Mouse (Mus musculus) right cerebral cortex, postnatal 14 days (tissue): ENCODE results near the gene Pxdn.

ENCODE experiments used
- DNase-seq: peaks from one replicate; pipeline ENCODE4 v3.0.0; 2022

Gene Pxdn

DNA sequence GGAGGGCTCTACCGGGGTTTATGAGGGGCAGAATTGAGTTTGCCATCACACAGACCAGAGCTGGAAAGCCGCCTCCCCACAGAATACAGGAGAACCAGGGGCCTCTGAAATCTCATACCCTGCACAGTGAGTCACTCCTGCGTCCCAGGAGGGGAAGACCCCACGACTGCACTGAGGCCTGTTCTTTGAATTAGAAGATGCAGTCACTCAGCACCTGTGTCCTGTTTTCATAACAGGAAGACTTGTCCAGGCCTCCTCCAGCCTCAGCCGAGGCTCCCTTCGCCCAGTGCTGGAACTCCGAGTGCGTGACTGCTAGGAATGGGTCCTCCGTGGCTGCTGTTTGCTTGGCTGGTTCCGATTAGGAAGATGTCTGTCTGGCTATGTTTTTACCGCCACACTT lies 16.6 kb downstream of the Pxdn start:
- no peak for DNase-seq

DNA sequence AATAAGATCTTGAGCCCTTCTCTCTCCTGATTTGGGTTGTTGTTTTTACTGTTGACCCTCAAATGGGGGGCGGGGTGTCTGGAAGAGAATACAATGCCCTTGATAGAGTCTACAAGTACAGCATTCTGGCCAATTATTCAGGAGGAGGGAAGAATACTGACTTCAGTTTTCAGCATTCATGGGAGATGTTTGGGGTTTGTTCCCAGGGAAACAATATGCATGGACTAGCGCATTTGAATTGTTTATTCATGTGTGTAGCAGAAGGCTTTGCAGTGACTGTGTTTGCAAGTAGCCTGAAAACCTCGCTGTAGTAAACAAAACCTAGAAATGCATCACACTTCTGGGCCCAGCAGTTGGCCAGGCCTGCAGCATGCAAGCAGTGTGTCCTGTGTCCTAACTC lies 17.1 kb downstream of the Pxdn start:
- no peak for DNase-seq

DNA sequence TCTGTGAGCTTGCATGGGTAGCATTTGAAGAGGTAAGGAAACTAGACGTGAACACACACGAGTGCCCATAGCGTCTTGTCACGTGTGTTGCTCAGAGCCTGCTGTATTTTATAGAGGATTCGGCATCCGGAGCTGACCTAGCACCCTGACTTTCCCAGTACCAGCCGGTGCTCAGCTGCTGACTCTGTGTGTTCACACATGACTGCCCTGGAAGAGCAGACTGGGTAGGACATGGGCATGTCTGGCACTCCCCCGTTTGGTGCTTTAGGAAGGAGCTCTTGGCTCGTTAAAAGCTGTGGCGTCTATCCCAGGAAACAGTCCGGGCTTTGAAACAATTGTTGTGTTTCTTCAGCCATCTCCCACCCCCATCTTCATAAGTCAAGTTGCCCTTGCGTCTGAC lies 19.6 kb downstream of the Pxdn start:
- DNase-seq: no peak

DNA sequence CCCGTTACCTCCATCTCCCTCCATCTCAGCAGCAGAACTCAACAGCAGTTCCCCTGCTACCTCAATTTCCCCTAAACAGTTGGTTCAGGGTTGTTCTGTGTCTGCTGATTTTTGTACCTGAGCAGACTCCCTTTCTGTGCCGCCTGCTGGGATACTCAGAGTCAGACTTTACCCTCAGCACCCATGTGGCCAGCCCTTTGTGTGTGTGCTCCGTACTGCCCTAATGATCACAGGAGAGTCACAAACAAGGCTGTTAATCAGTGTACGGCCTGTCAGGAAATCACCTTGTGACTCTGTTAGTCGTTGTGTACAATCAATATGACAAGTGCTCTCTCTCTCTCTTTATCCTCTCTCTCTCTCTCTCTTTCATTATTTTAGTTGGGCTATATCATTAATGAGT lies 21.2 kb downstream of the Pxdn start:
- DNase-seq: no peak

DNA sequence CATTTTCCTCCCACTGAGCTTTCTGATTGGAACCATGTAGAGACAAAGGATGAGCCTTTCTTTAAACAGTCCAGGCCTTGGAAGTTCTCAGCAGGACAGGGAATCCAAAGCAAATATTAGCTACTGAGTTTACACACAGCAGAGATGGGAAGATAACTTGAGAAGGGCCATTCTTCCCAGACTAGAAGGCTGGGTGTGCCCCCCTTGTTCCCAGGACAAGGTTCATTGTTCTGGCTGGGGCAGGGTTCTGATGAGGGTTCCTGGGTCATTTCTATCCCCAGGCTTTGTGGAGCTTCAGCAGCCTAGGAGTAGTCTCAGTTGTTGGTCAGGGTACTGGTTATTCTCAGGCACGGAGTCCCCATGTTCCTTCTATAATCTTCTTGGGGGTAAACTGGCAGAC lies 23.6 kb downstream of the Pxdn start:
- no peak for DNase-seq

DNA sequence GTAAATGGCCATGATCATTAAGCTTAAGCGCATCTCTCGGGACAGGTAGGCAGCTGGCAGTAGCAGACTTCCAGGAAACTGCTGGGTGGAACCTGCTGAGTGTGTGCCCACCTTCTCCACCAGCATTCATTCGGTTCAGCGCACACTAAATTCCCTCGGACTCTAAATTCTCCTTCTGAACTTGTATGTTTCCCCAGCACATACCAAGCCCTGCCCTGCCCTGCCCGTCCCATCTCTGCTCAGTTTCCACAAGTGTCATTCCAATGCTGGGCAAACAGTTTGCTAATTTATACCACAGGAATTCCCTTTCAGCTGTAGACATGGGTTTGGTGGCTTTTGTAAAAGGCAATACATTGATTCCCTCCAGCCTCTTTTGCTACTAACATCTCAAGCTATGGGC lies 27.6 kb downstream of the Pxdn start:
- no peak for DNase-seq

DNA sequence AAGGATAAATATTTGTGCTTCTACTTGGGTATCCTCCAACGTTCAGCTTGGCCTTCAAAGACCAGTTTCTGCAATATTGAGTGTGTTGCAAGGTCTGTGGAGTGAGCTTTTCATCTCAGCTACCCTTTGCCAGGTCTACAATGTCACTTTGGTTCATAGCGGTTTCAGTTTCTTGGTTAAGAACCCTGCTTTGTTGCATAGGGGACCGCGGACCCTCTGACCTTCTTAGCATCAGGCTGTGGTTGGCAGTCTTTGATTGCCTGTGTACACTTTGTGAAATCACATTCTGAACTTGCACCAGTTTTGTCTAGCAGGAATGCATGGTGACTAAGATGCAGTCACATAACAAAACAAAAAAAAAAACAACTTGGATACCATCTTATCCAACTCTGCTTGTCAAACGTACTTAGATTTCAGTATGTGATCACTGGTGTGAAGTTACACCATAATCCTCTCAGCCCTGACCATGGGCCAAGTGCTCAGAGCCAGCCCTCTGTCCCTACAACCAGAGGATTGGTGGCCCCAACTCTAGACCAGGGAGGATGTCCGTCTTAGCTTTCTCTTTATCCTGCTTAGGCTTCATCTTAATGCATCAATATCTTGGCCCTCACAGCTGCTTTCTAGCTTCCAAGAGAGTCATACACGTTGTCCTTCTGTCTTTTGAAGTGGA lies 34.5 kb downstream of the Pxdn start:
- no peak for DNase-seq

DNA sequence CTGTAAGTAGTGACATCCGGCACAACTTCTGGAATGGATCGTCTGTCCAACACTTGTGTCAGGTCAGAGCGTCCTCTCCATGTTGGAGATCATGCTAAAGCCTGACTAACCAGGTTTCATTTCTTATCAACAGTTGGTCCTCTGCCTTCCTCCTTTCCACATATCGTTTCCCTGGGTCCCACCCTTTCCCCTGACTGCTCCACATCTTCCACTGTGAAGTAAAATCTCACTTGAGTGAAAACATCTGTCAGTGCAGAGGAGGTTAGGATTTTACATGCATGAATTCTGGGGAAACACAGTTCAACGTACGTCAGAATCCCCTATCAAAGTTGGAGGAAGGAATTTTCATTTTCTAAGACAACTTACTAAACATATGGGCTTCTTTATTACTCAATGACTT lies 35.1 kb downstream of the Pxdn start:
- no peak for DNase-seq

DNA sequence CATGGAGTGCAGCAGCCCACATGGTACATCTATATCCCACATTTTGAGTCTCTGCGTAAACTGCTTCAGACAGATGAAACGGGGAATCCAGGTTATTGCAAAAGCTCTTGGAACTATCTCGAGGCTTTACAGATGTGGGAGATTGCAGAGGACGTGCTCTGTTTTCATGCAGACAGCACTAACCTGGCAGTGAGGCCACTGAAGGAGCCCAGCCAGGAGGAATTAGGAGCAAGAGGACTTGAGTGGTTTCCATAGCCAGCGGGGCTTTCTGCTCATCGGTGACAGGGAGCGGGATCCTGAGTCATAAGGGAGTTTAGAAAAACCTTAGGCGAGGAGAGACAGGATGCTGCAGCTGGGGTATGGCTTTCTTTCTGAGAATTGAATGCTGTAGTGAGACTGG lies 42.7 kb downstream of the Pxdn start:
- no peak for DNase-seq

DNA sequence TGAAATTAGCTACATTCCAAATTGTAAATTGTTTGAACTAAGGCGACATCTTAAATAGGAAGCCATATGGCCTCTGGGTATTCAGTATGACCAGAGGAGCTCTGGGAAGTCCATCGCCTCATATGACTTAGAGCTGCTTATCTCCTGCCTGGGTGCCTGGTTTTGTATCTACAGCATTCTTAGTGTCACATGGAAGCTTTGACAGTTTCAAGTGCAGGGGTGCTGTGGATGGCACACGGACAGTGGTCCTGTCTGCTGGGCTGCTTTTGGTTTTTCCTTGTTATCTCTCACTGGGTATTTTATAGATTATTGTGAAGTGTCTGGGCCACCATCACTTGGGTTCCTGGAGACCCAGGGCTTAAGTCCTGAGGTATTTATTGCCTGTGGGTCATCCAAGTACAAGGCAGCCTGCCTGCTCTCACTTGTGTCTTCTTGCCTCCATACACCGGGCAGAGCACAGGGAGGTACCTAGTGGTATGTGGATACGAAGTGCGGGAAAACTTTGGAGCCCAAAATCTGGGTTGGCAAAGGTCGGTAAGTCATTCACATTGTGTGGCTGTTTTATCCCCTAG lies 44.4 kb downstream of the Pxdn start:
- DNase-seq: no peak

DNA sequence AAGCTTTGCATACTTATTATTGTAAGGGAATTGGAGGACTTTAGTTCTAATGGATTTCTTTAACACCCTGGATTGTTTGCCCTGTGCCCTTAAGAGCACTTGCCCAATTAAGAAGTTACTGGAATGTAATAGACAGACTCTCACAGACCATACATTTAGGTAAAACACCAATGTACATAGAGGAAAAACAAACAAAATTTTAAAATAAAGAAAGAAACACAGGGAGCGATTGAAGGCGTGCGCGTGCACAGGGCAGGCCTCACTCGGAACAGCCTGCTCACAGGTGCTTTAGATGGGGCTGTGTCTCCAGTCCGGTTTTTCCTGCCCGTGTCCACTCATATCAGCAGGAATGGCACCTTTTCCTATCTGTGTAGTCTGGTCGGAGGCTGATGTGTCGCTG lies 45.8 kb downstream of the Pxdn start:
- DNase-seq: no peak

DNA sequence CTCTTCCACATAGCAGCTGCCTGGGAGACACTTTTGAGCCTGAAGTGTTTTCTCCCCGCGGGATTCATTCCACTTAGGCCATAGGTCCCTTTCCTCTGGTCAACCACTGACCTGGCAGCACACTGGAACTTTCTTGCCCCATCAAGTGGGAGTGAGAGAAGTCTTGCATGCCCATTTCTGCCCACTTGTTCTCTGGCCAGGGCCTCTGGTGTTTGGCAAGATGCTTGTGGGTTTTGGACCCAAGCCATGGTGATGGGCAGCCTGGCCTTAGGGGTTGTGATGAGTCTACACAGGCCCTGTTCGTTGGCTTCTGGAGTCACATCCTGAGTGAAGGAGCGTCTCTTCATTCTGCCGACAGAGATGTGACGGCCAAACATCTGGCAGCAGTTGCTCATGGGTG lies 47.7 kb downstream of the Pxdn start:
- no peak for DNase-seq

DNA sequence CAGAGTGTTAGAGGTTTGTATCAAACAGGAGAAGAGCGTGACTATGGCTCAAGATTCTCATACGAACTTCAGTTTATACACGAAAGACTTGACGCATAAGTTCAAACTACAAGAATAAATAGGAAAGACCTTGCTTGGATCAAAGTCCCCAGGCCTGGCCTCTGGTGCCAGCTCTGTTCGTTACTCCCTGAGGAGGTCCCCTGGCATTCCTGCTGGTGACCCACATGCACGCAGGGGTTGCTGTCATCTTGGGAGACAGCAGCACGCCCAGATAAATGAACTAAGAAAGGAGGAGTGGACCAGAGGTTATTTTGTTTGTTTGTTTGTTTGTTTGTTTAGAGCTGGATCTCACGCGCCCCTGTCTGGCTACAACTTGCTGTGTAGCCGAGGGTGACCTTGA lies 48.8 kb downstream of the Pxdn start:
- no peak for DNase-seq

DNA sequence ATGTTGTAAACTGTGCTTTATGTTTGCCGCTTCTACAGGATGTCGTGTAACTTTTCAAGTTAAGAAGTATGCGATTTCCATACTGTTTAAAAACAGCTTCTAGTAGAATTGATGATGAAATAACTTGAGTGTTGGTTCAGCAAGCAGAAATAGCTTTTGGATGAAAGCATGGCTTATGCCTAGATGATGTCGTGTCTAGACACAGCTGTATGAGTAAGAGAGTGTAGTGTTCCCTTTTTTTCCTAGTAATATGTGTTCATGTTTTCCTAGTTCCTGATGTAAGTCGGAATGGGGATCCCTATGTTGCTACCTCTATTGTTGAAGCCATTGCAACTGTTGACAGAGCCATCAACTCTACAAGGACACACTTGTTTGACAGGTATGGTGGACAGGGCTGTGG lies 61.5 kb downstream of the Pxdn start:
- DNase-seq: no peak

DNA sequence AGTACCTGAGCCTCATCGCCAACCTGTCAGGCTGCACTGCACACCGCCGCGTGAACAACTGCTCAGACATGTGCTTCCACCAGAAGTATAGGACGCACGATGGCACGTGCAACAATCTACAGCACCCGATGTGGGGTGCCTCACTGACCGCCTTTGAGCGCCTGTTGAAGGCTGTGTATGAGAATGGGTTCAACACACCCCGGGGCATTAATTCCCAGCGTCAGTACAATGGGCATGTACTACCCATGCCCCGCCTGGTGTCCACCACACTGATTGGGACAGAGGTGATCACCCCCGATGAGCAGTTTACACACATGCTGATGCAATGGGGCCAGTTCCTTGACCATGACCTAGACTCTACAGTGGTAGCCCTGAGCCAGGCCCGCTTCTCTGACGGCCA lies 64.5 kb downstream of the Pxdn start:
- DNase-seq: no peak

DNA sequence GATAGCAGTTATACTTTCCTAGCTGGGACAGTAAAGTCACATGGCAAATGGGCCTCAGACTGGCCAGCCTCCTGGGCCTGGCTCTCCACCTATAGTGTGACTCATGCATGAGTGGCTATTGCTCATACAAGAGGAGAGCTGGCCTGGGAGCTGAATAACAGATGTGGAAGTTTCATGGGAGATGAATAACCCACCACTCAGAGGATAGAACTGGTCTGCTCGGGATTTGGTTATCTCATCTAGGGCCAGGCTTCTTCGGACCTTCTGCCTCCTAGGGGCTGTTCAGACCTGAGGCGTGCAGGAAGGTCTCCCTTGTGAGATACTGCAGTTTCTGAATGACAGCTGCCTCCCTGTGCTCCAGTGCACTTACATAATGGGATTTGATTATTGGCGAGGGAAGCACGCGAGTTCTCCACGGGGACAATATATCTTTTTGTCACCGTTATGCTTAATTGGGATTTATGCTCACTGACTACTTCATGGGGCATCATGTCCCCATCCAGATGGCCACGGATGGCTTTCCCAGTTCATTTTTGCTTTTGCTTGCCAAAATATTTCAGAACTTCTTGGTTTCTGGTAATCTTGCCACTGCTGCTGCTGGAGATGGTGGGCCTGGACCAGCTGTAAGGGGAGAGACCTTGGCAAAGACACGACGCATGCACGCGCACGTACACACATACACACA lies 66.4 kb downstream of the Pxdn start:
- DNase-seq: no peak

DNA sequence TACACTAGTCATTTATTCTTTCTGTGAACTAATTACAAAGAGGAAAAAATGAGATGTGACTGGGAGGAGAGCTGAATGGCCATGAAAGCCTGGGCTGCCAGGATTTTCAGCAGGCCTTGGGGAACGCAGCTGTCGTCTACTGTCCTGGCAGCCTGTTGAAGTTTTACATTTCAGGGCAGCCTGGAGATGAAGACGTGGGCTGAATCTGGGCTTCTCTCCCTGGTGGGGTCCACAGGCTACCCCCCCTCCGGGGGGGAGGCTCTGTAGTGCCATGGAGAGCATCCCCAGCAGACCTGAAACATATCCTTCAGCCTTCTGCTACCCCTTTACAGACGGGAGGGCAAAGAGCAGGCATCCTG lies 66.9 kb downstream of the Pxdn start:
- DNase-seq: no peak

DNA sequence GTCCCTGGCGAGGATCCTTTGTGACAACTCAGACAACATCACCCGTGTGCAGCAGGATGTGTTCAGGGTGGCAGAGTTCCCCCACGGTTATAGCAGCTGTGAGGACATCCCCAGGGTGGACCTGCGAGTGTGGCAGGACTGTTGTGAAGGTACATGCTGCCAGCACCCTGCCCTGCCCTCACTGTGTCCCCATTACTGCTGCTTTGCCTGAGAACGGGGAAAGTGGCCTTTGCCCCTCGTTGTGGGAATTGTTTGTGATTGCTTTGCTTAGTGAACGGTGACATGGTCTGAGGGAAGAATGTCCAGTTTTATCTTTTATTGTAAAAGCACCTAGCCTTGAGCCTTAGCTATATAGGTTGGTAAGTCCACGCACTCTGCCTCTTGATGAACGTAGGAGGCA lies 69.2 kb downstream of the Pxdn start:
- DNase-seq: no peak

DNA sequence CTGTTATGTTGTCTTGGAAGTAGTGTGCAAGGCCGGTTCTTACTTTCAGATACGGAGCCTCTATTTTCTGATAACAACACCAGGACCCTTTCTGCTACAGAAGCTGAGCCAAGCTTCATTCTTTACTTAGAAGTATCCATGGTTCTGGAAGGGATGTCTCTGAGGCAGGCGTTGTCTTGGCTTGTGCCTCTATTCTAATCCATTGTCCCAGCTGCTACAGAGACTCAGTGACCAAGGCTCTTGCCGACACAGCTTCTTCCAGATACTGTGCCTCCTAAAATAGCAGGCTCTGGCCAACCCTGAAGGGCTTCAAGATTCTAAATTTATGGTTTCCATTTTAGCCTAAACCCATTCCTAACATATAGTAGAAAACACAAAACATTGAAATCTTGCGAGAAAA lies 71.3 kb downstream of the Pxdn start:
- no peak for DNase-seq

DNA sequence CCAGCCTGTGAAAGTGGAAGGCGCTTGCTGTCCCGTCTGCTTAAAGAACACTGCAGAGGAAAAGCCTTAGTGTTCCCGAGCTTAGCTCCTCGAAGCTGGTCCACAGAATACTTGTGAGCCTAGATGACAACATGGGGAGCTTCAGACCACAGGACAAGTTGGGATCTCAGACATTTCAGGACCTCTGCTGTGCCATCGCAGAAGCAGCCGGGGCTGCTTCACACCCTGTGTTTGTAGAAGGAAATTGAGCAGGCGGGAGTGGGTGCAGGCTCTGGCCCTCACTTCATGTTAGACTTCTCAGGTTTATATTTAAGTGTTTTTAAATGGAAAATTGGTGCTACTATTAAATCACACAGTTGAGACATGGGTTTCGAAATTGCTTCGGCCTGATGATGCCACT lies 78.1 kb downstream of the Pxdn start:
- DNase-seq: no peak

DNA sequence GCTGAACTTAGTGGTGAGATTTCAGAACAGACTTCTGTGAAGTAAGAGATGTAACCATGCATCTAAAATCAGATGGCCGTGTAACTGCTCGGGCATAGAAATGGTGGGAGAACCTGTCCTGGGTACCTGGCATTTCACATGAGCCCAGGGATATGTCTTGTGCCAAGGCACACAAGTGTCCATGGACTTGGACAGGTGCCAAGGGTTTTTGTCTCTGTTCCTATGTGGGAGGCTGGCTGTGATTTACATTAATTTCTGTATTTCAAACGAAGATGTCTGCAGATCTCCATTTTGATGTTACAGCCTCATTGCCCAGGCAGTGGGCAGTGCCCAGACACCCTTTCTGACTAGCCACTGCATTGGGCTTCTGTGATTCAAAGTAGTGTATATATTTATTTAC lies 79.7 kb downstream of the Pxdn start:
- DNase-seq: no peak

DNA sequence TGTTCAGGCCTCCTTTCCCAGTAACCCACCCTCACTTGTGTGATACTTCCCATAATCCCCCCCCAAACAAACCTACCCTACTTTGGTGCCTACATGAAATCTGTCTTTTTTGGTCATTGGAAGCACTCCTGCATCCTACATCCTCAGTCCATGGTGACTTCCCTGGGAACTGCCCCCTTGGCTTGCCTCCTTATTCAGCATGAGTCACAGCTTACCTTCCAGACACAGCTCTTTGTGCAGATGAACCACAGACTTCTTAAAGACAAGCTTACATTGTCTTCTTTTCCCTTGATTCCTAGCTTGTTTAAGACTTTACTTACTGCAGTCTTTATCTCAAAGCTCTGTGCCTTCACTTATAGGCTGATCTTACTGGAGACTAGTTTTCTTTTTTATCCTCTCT lies 83.0 kb downstream of the Pxdn start:
- no peak for DNase-seq

DNA sequence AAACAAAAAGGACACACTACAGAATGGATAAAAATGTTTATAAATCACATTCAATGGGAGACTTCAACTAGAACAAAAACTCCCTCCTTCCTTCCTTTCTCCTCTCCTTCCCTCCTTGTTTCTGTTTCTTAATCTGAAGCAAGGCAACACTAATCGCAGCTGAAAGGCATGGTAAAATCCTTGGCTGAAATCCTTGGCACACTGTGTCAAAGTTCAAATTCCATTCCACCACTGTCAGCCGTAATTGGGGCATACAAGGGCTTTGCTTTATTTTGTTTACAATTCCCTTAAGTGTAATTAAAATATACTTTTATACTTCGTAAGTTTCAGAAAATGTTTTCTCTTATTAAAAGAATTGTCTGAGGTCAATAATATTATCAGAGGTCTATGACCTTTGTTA lies 86.1 kb downstream of the Pxdn start:
- no peak for DNase-seq

DNA sequence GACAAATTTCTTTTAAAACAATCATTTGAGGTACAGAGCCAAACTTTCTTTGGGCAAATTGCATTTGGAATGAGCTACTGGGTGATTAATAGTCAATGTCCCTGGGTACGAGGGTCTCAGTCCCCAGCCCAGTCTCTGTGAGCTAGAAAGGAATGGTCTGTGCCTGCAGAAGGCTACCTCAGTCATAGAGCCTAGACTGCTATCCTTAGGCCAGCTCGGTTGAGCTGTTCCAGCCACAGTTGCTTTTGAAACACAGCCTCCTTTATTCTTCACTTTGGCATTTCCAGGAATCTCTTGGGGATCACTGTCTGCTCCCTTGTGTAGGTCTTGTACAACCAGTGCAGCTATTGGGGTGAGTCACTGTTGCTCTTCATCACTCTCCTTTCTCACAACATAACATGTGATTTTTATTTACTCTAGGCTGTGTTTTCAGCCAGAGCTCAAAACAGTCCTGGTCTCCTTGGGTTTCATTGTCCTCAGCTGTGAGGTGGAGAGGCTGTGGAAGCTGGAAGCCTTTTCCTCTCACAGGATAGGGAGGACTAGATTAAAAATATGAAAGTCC lies 86.9 kb downstream of the Pxdn start:
- DNase-seq: no peak
